Mouse (Mus musculus) heart, embryonic 12.5 days (tissue): ENCODE results near the gene Fst. TPM values are rescaled to one million over a fixed set of nuclear protein-coding genes. Genes with fewer than 3 reads are reported as not detected.

Experiments
- ATAC-seq: fragments of 200-750 bp; cut with Nextera tagmentation; 2 replicates; pipeline ENCODE4 v1.8.0; 2017; ENCODE audit warnings: moderate TSS enrichment, moderate library complexity; ENCODE audit not compliant: insufficient number of reproducible peaks, low FRiP score
- H3K27ac ChIP-seq: fragments of 300-500 bp; sonication (generic); 2 replicates; pipeline ENCODE4 v1.5.1; 2016; ENCODE audit warnings: mild to moderate bottlenecking, moderate library complexity; ENCODE audit not compliant: poor library complexity, severe bottlenecking
- H3K27me3 ChIP-seq: fragments of 300-500 bp; sonication (generic); replicated peaks from 2 replicates; pipeline ENCODE4 v1.6.1; 2016; ENCODE audit warnings: mild to moderate bottlenecking, moderate library complexity
- H3K36me3 ChIP-seq: fragments of 300-500 bp; sonication (generic); 2 replicates; pipeline ENCODE4 v1.6.1; 2016; ENCODE audit warnings: mild to moderate bottlenecking, moderate library complexity
- H3K4me1 ChIP-seq: fragments of 300-500 bp; sonication (generic); replicated peaks from 2 replicates; pipeline ENCODE4 v1.6.1; 2016; ENCODE audit warnings: mild to moderate bottlenecking
- H3K4me2 ChIP-seq: fragments of 300-500 bp; sonication (generic); 2 replicates; pipeline ENCODE4 v1.6.1; 2016; ENCODE audit warnings: mild to moderate bottlenecking, moderate library complexity
- H3K4me3 ChIP-seq: fragments of 300-500 bp; sonication (generic); 2 replicates; pipeline ENCODE4 v1.5.1; 2016; ENCODE audit warnings: mild to moderate bottlenecking
- H3K9ac ChIP-seq: fragments of 300-500 bp; sonication (generic); 2 replicates; pipeline ENCODE4 v1.6.1; 2016; ENCODE audit warnings: mild to moderate bottlenecking, moderate library complexity
- H3K9me3 ChIP-seq: fragments of 300-500 bp; sonication (generic); replicated peaks from 2 replicates; pipeline ENCODE4 v1.6.1; 2016; ENCODE audit warnings: mild to moderate bottlenecking, moderate library complexity
- WGBS: fragments of 180-500 bp; shearing (Covaris S2); methylation state at CpG from one replicate; pipeline ENCODE4 v1.1.7; 2016; 5-methylcytosine and 5-hydroxymethylcytosine counted together
- polyA plus RNA-seq: library from polyadenylated mRNA; unstranded; fragments of >200 nt; fragmentation: Nextera tagmentation; extraction: Ambion mirVana; gene quantifications from 2 replicates; pipeline ENCODE4 v1.2.1, GENCODE M21; 2016

Fst gene
- polyA plus RNA-seq, 1 experiment from 2014 or later, result 11.4 TPM

DNA sequence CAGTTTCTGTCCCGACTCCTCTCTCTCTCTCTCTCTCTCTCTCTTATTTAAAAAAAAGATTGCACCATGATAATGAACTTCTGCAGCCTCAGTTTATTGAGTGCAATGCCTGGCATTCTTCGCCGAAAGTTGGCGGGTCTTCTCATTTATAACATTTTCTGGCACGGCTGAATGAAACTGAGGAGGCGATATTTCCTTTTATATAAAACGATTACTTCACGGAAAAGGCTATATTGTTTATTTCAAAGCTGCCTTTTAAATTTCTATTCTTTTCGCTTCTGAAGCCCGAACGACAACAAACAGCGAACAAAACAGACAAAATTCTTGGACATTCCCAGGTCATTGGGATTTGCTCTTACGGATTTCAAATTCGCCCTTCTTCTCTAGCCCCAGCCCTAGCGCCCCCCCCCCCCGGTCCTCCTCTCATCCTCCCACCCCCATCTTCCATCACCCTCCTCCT, 980 bp upstream of the Fst start:
- Histone ChIP-seq H3K27me3 (peaks cover 20% of the 10 kb centered on the region), H3K36me3 (no peaks in the 10 kb centered on the region), H3K4me1 (peaks cover 16% of the 10 kb centered on the region), H3K9ac (peak overlapping the region; percentile 52; the same call in 1 of the 2 replicates), H3K4me2 (peak overlapping the region; percentile 98), H3K27ac (no peak overlapping the region), H3K4me3 (peak overlapping the region; percentile 69), H3K9me3 (no peaks in the 10 kb centered on the region)
- 0% methylated on average over 16 of the region's 16 CpGs for WGBS
- no peak for ATAC-seq

DNA sequence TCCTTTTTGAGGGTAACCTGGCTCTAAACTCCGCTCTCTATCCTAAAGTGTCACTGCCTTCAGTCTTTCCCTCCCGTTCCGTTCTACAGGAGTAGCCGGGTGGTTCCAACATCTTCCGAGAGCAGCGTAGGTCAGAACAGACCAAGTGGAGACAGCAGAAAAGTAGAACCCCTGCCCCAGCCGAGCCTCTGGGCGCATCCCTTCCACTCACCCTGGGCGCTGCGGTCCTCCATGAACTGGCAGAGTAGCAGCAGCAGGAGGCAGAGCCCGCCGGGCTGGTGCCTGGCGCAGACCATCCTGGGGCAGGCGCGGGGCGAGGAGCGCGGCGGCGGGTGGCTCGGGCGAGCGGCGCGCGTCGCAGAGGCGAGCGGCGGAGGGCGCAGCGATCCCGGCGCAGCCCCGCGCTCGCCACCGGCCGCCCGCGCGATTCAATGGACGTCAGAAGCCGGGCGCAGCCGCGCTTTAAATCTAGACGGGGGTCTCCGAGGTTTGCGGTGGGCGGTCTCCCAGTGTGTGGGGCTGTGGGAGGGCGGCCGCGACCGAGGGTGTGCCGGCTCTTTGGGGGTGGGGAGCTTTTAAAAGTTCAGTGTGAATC, 363 bp downstream of the Fst start:
- no peak overlapping the region for H3K27ac ChIP-seq
- H3K4me1 ChIP-seq, result peaks cover 16% of the 10 kb centered on the region
- H3K9ac ChIP-seq, result peak overlapping the region; percentile 52
- peak overlapping the region; percentile 98 for H3K4me2 ChIP-seq
- WGBS, result under 1% methylated on average over 56 of the region's 56 CpGs
- peaks cover 26% of the 10 kb centered on the region for H3K27me3 ChIP-seq
- ATAC-seq, result peak; percentile 60
- H3K9me3 ChIP-seq, result no peaks in the 10 kb centered on the region
- H3K4me3 ChIP-seq, result peak overlapping the region; percentile 69
- H3K36me3 ChIP-seq, result no peaks in the 10 kb centered on the region

- H3K4me1 ChIP-seq, result peaks cover 16% of the 10 kb centered on the region
- no peaks in the 10 kb centered on the region for H3K36me3 ChIP-seq
- ATAC-seq, result no peak
- peak overlapping the region; percentile 98 for H3K4me2 ChIP-seq
- WGBS, result 1% methylated on average over 15 of the region's 15 CpGs
- peak overlapping the region; percentile 62; the same call in 1 of the 2 replicates for H3K9ac ChIP-seq
- H3K9me3 ChIP-seq, result no peaks in the 10 kb centered on the region
- no peak overlapping the region for H3K27ac ChIP-seq
- H3K4me3 ChIP-seq, result peak overlapping the region; percentile 69
- H3K27me3 ChIP-seq, result peaks cover 26% of the 10 kb centered on the region
Measured at GRCm38 (mm10) chr13:114457567-114458120, 1.1 kb downstream of the Fst start.

- peaks cover 26% of the 10 kb centered on the region for H3K27me3 ChIP-seq
- H3K4me3 ChIP-seq, result peak overlapping the region; percentile 69
- WGBS, result under 1% methylated on average over 44 of the region's 44 CpGs
- H3K4me2 ChIP-seq, result peak overlapping the region; percentile 98
- no peak for ATAC-seq
- H3K27ac ChIP-seq, result no peak overlapping the region
- H3K4me1 ChIP-seq, result peaks cover 16% of the 10 kb centered on the region
- no peaks in the 10 kb centered on the region for H3K9me3 ChIP-seq
- H3K36me3 ChIP-seq, result no peaks in the 10 kb centered on the region
- H3K9ac ChIP-seq, result peak overlapping the region; percentile 62
Measured at GRCm38 (mm10) chr13:114456766-114457566, 1.8 kb downstream of the Fst start.

GRCm38 (mm10) chr13:114456224-114456623, 2.5 kb downstream of the Fst start:
- Histone ChIP-seq H3K4me1 (peaks cover 16% of the 10 kb centered on the region), H3K27ac (no peak overlapping the region), H3K4me3 (peak overlapping the region; percentile 69), H3K36me3 (no peaks in the 10 kb centered on the region), H3K9me3 (peaks cover 4% of the 10 kb centered on the region; the same call in 1 of the 2 replicates), H3K9ac (peak overlapping the region; percentile 62; the same call in 1 of the 2 replicates), H3K4me2 (peak overlapping the region; percentile 98), H3K27me3 (peaks cover 23% of the 10 kb centered on the region)
- WGBS, result 3% methylated on average over 14 of the region's 14 CpGs
- no peak for ATAC-seq

DNA sequence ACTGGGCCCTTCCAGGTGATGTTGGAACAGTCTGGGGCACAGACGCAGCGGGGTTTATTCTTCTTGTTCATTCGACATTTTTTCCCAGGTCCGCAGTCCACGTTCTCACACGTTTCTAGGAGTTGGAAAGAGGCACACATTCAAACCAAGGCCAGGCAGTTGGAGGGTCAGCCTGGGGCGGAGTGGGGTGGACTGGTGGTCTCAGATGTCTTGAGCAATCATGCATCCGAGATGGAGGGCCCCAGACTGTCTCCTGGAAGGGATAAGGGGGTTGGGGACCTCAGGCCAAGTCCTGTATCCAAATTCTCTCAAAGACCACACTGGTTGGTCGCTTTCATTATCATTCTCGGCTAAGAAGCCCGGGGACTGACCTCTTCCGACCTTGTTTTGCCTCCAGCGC, 3.0 kb downstream of the Fst start:
- no peak overlapping the region for H3K27ac ChIP-seq
- H3K4me1 ChIP-seq, result peaks cover 16% of the 10 kb centered on the region
- H3K4me2 ChIP-seq, result peak overlapping the region; percentile 98
- no peaks in the 10 kb centered on the region for H3K36me3 ChIP-seq
- no peak overlapping the region for H3K9ac ChIP-seq
- peaks cover 23% of the 10 kb centered on the region for H3K27me3 ChIP-seq
- ATAC-seq, result no peak
- WGBS, result 53% methylated on average over 13 of the region's 13 CpGs
- peaks cover 7% of the 10 kb centered on the region; the same call in 1 of the 2 replicates for H3K9me3 ChIP-seq
- peak overlapping the region; percentile 69; the same call in 1 of the 2 replicates for H3K4me3 ChIP-seq

DNA sequence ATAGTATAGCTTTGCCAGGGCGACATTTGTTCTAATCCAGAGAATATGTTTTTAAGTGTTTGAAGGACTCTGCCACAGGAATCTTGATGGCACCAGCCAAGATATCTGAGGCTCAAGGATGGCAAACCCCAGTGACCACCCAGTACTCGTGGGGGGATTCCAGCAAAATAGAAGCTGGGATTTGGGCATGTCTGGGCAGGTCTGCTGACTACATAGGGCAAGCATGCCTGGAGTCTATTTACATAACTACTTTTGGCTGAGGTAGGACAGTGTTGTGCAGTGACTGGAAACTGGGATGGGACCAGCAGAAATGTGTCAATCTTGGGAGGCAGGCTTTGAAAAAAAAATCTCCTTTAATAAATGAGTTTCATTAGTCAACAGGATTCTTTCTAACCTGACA, 11.5 kb downstream of the Fst start:
- no peak overlapping the region for H3K9ac ChIP-seq
- WGBS, result 65% methylated on average over 2 of the region's 2 CpGs
- no peaks in the 10 kb centered on the region for H3K27me3 ChIP-seq
- no peak overlapping the region for H3K4me2 ChIP-seq
- no peaks in the 10 kb centered on the region for H3K4me1 ChIP-seq
- H3K27ac ChIP-seq, result no peak overlapping the region
- no peak overlapping the region for H3K4me3 ChIP-seq
- H3K36me3 ChIP-seq, result no peaks in the 10 kb centered on the region
- ATAC-seq, result no peak
- H3K9me3 ChIP-seq, result peaks cover 7% of the 10 kb centered on the region; the same call in 1 of the 2 replicates

GRCm38 (mm10) chr13:114432491-114432890, 26.3 kb downstream of the Fst start:
- Histone ChIP-seq H3K4me3 (no peak overlapping the region), H3K4me1 (no peaks in the 10 kb centered on the region), H3K4me2 (no peak overlapping the region), H3K9ac (no peak overlapping the region), H3K36me3 (no peaks in the 10 kb centered on the region), H3K27ac (no peak overlapping the region), H3K9me3 (no peaks in the 10 kb centered on the region), H3K27me3 (no peaks in the 10 kb centered on the region)
- ATAC-seq, result no peak
- 77% methylated on average over 5 of the region's 5 CpGs for WGBS

- H3K4me3 ChIP-seq, result no peak overlapping the region
- H3K9me3 ChIP-seq, result no peaks in the 10 kb centered on the region
- WGBS, result 89% methylated on average over 5 of the region's 5 CpGs
- H3K4me2 ChIP-seq, result no peak overlapping the region
- no peaks in the 10 kb centered on the region for H3K27me3 ChIP-seq
- no peaks in the 10 kb centered on the region for H3K36me3 ChIP-seq
- ATAC-seq, result no peak
- H3K4me1 ChIP-seq, result no peaks in the 10 kb centered on the region
- H3K9ac ChIP-seq, result no peak overlapping the region
- no peak overlapping the region for H3K27ac ChIP-seq
Measured at GRCm38 (mm10) chr13:114425230-114425629, 33.5 kb downstream of the Fst start.

GRCm38 (mm10) chr13:114420235-114420634, 38.5 kb downstream of the Fst start:
- no peak overlapping the region for H3K9ac ChIP-seq
- no peaks in the 10 kb centered on the region for H3K36me3 ChIP-seq
- 67% methylated on average over 8 of the region's 8 CpGs for WGBS
- H3K4me3 ChIP-seq, result no peak overlapping the region
- no peaks in the 10 kb centered on the region for H3K4me1 ChIP-seq
- no peak overlapping the region for H3K4me2 ChIP-seq
- no peaks in the 10 kb centered on the region for H3K9me3 ChIP-seq
- H3K27ac ChIP-seq, result no peak overlapping the region
- no peak for ATAC-seq
- H3K27me3 ChIP-seq, result no peaks in the 10 kb centered on the region

DNA sequence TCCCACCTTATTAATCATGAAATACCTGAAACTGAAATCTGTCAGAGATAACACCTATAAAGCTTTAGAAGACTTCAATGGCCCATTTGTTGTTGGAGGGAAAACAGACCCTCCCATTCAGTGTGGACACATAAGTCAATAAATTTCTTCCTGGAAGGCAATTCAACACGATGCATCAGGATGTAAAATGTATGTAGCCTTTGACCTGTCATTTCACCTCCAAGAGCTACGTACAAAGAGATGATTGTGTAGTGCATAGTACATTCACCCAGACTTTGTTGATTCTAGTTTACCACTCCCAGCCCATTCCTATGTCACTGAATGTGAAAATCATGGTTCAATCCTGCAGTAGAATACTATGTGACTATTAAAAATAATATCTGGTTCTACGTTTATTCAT, 39.4 kb downstream of the Fst start:
- H3K9ac ChIP-seq, result no peak overlapping the region
- no peaks in the 10 kb centered on the region for H3K27me3 ChIP-seq
- H3K36me3 ChIP-seq, result no peaks in the 10 kb centered on the region
- H3K4me3 ChIP-seq, result no peak overlapping the region
- no peak for ATAC-seq
- H3K27ac ChIP-seq, result no peak overlapping the region
- no peak overlapping the region for H3K4me2 ChIP-seq
- no peaks in the 10 kb centered on the region for H3K9me3 ChIP-seq
- H3K4me1 ChIP-seq, result no peaks in the 10 kb centered on the region
- 75% methylated on average over 3 of the region's 3 CpGs for WGBS
